Mouse (Mus musculus): Measurements from ENCODE around the gene Emc7. TPM values are rescaled to one million over a fixed set of nuclear protein-coding genes. Genes with fewer than 3 reads are reported as not detected.

Gene Emc7
- total RNA-seq, 1 experiment = 16.5 TPM

GRCm38 (mm10) chr2:112517218-112517617, 62.4 kb downstream of the Emc7 start:
- in situ Hi-C loops (cut with MboI; ENCODE audit: low sequenced_read_pairs in 2 of 2, unreplicated experiment in 2 of 2) = no loop called here

GRCm38 (mm10) chr2:112518541-112518940, 63.7 kb downstream of the Emc7 start:
- no peaks in the 10 kb centered on the region; a peak in 1 of 4 replicates for H3K4me1 ChIP-seq (ENCODE audit: control insufficient read depth in 2 of 2, insufficient read depth in 2 of 2, low read length in 2 of 2, poor library complexity in 1 of 2)
- H3K36me3 ChIP-seq (ENCODE audit: control insufficient read depth, insufficient read depth, low read length, poor library complexity, severe bottlenecking) = peaks cover 3% of the 10 kb centered on the region; the same call in 1 of the 2 replicates
- H3K9ac ChIP-seq (ENCODE audit: insufficient read depth, low read depth, low read length, poor library complexity, severe bottlenecking) = no peak overlapping the region
- no peak overlapping the region for H3K4me3 ChIP-seq (ENCODE audit: insufficient read depth in 1 of 2, low read depth in 1 of 2, low read length in 2 of 2, poor library complexity in 1 of 2, severe bottlenecking in 1 of 2)
- no peak overlapping the region for H3K27ac ChIP-seq (ENCODE audit: insufficient read depth, low read depth, low read length, poor library complexity, severe bottlenecking)
- TF ChIP-seq ZNF384 (IDR thresholded peaks at IDR 0.05; ENCODE audit: low read depth, low read length) (no peak), HCFC1 (IDR thresholded peaks at IDR 0.05; ENCODE audit: borderline replicate concordance, insufficient read depth, low read length) (no peak), MAFK (IDR thresholded peaks at IDR 0.05; ENCODE audit: insufficient read depth, low read depth, low read length) (no peak), ZC3H11A (IDR thresholded peaks at IDR 0.05; ENCODE audit: borderline replicate concordance, low read depth, low read length) (no peak; the same call in 1 of the 2 replicates), CHD2 (IDR thresholded peaks at IDR 0.05; ENCODE audit: low read depth, low read length) (no peak)
- in situ Hi-C loops (cut with MboI; ENCODE audit: low sequenced_read_pairs in 2 of 2, unreplicated experiment in 2 of 2) = no loop called here
- no peak for DNase-seq (ENCODE audit: low read depth, low spot score)
- no peaks in the 10 kb centered on the region for H3K9me3 ChIP-seq (ENCODE audit: control insufficient read depth, insufficient read depth, low read depth, low read length)

More at GRCm38 (mm10) chr2:112517218-112517617, 62.4 kb downstream of the Emc7 start:
- Histone ChIP-seq H3K9me3 (ENCODE audit: control insufficient read depth, insufficient read depth, low read depth, low read length) (no peaks in the 10 kb centered on the region), H3K4me3 (ENCODE audit: insufficient read depth in 1 of 2, low read depth in 1 of 2, low read length in 2 of 2, poor library complexity in 1 of 2, severe bottlenecking in 1 of 2) (no peak overlapping the region), H3K27ac (ENCODE audit: insufficient read depth, low read depth, low read length, poor library complexity, severe bottlenecking) (no peak overlapping the region), H3K36me3 (ENCODE audit: control insufficient read depth, insufficient read depth, low read length, poor library complexity, severe bottlenecking) (no peaks in the 10 kb centered on the region), H3K9ac (ENCODE audit: insufficient read depth, low read depth, low read length, poor library complexity, severe bottlenecking) (no peak overlapping the region), H3K4me1 (ENCODE audit: control insufficient read depth in 2 of 2, insufficient read depth in 2 of 2, low read length in 2 of 2, poor library complexity in 1 of 2) (no peaks in the 10 kb centered on the region)
- DNase-seq (ENCODE audit: low read depth, low spot score) = no peak
- TF ChIP-seq ZNF384 (IDR thresholded peaks at IDR 0.05; ENCODE audit: low read depth, low read length) = no peak
- TF ChIP-seq ZC3H11A (IDR thresholded peaks at IDR 0.05; ENCODE audit: borderline replicate concordance, low read depth, low read length) = no peak
- TF ChIP-seq CHD2 (IDR thresholded peaks at IDR 0.05; ENCODE audit: low read depth, low read length) = no peak
- TF ChIP-seq HCFC1 (IDR thresholded peaks at IDR 0.05; ENCODE audit: borderline replicate concordance, insufficient read depth, low read length) = no peak
- TF ChIP-seq MAFK (IDR thresholded peaks at IDR 0.05; ENCODE audit: insufficient read depth, low read depth, low read length) = no peak

- H3K4me1 ChIP-seq (ENCODE audit: control insufficient read depth in 2 of 2, insufficient read depth in 2 of 2, low read length in 2 of 2, poor library complexity in 1 of 2) = no peaks in the 10 kb centered on the region; a peak in 1 of 4 replicates
- no peak overlapping the region for H3K4me3 ChIP-seq (ENCODE audit: insufficient read depth in 1 of 2, low read depth in 1 of 2, low read length in 2 of 2, poor library complexity in 1 of 2, severe bottlenecking in 1 of 2)
- H3K36me3 ChIP-seq (ENCODE audit: control insufficient read depth, insufficient read depth, low read length, poor library complexity, severe bottlenecking) = peaks cover 3% of the 10 kb centered on the region; the same call in 1 of the 2 replicates
Measured at GRCm38 (mm10) chr2:112520526-112521482, 66.0 kb downstream of the Emc7 start.

More at GRCm38 (mm10) chr2:112520526-112521482, 66.0 kb downstream of the Emc7 start:
- Histone ChIP-seq H3K27ac (ENCODE audit: insufficient read depth, low read depth, low read length, poor library complexity, severe bottlenecking) (no peak overlapping the region), H3K9me3 (ENCODE audit: control insufficient read depth, insufficient read depth, low read depth, low read length) (no peaks in the 10 kb centered on the region), H3K9ac (ENCODE audit: insufficient read depth, low read depth, low read length, poor library complexity, severe bottlenecking) (no peak overlapping the region)
- no peak for DNase-seq (ENCODE audit: low read depth, low spot score)
- in situ Hi-C loops (cut with MboI; ENCODE audit: low sequenced_read_pairs in 2 of 2, unreplicated experiment in 2 of 2) = no loop called here
- TF ChIP-seq ZC3H11A (IDR thresholded peaks at IDR 0.05; ENCODE audit: borderline replicate concordance, low read depth, low read length) = peak; percentile 63; the same call in 1 of the 2 replicates
- no peak for TF ChIP-seq MAFK (IDR thresholded peaks at IDR 0.05; ENCODE audit: insufficient read depth, low read depth, low read length)

Other genes starting within 250 kb of the Emc7 start
- gene Lpcat4, start 215.5 kb upstream of the Emc7 start, total RNA-seq (2012; rRNA removed) = 15.8 and 25.0 TPM in 2 replicates
- gene Nutm1, start 195.7 kb upstream of the Emc7 start, total RNA-seq (2012; rRNA removed) = not detected in 2 replicates
- 308 and 339 TPM in 2 replicates for gene Nop10, start 193.1 kb upstream of the Emc7 start, total RNA-seq (2012; rRNA removed)
- 20.7 and 29.2 TPM in 2 replicates for gene Slc12a6, start 189.2 kb upstream of the Emc7 start, total RNA-seq (2012; rRNA removed)
- 0.69 and 0.98 TPM in 2 replicates for gene Gm21985, start 188.7 kb upstream of the Emc7 start, total RNA-seq (2012; rRNA removed)
- 138 and 153 TPM in 2 replicates for gene Emc4, start 87.0 kb upstream of the Emc7 start, total RNA-seq (2012; rRNA removed)
- gene Katnbl1, start 75.8 kb upstream of the Emc7 start, total RNA-seq (2012; rRNA removed) = 15.3 and 22.8 TPM in 2 replicates
- not detected in 2 replicates for gene Chrm5, start 25.8 kb downstream of the Emc7 start, total RNA-seq (2012; rRNA removed)
- gene Aven, start 38.0 kb downstream of the Emc7 start, total RNA-seq (2012; rRNA removed) = 14.6 and 22.3 TPM in 2 replicates